Mouse (Mus musculus) spleen, adult 2 months (tissue): ENCODE results near the gene Cog2. TPM values are rescaled to one million over a fixed set of nuclear protein-coding genes. Genes with fewer than 3 reads are reported as not detected.
A peak's percentile ranks its signal among the peaks of the same experiment; 100 is the strongest.

Experiments used
- DNase-seq, 2 experiments: peaks; one replicate each; pipeline versions ENCODE4 v3.0.0 to v3.0.0-alpha.2; 2012 to 2021; ENCODE audit warnings: low spot score in 2 of 2, low read depth in 1 of 2
- H3K27ac ChIP-seq: fragments of 200-500 bp; 2 replicates; pipeline ENCODE4 v1.5.1; 2012; ENCODE audit warnings: low read length, inconsistent platforms; ENCODE audit not compliant: insufficient read depth
- H3K27me3 ChIP-seq: fragments of 200-500 bp; 2 replicates; pipeline ENCODE4 v1.6.1; 2012; ENCODE audit warnings: mild to moderate bottlenecking, moderate library complexity, low read length, inconsistent platforms; ENCODE audit not compliant: control insufficient read depth, insufficient read depth
- H3K36me3 ChIP-seq: fragments of 200-500 bp; 2 replicates; pipeline ENCODE4 v1.6.1; 2012; ENCODE audit warnings: mild to moderate bottlenecking, low read length, inconsistent platforms; ENCODE audit not compliant: control insufficient read depth, insufficient read depth
- H3K4me1 ChIP-seq: fragments of 200-500 bp; 2 replicates; pipeline ENCODE4 v1.6.1; 2011; ENCODE audit warnings: inconsistent platforms; ENCODE audit not compliant: control insufficient read depth, insufficient read depth, insufficient read length
- H3K4me3 ChIP-seq: fragments of 200-500 bp; 2 replicates; pipeline ENCODE4 v1.5.1; 2011; ENCODE audit warnings: mild to moderate bottlenecking, inconsistent platforms; ENCODE audit not compliant: insufficient read depth, insufficient read length; ENCODE audit errors: extremely low read depth
- CTCF ChIP-seq: fragments of 200-500 bp; IDR thresholded peaks from 2 replicates; pipeline ENCODE4 v1.5.1; 2011; ENCODE audit warnings: mild to moderate bottlenecking, inconsistent platforms; ENCODE audit not compliant: insufficient read depth, insufficient read length, insufficient replicate concordance; ENCODE audit errors: extremely low read depth
- POLR2A ChIP-seq: fragments of 200-500 bp; IDR thresholded peaks from 2 replicates; pipeline ENCODE4 v1.6.1; 2011; ENCODE audit warnings: low read depth, low read length, inconsistent platforms
- WGBS: fragments of 180-500 bp; shearing (Covaris S2); methylation state at CpG from one replicate; pipeline ENCODE4 v1.1.7; 2018; 5-methylcytosine and 5-hydroxymethylcytosine counted together
- polyA plus RNA-seq: library from polyadenylated mRNA; depleted of rRNA; stranded (reverse); fragments of >200 nt; gene quantifications from 2 replicates; pipeline ENCODE4 v1.2.3, GENCODE M21; 2012

The Cog2 gene
- polyA plus RNA-seq, 1 experiment = 15.1 TPM

GRCm38 (mm10) chr8:124498398-124498797 lies 22.2 kb upstream of the Cog2 start:
- no peak for TF ChIP-seq CTCF
- no peak for TF ChIP-seq POLR2A
- no peak overlapping the region for H3K4me3 ChIP-seq
- no peak for DNase-seq
- H3K27me3 ChIP-seq = no peaks in the 10 kb centered on the region
- H3K4me1 ChIP-seq = no peaks in the 10 kb centered on the region
- no peaks in the 10 kb centered on the region for H3K36me3 ChIP-seq
- no peak overlapping the region for H3K27ac ChIP-seq

GRCm38 (mm10) chr8:124499236-124499937 lies 21.2 kb upstream of the Cog2 start:
- DNase-seq = no peak
- WGBS = 64% methylated on average over 7 of the region's 7 CpGs
- no peak overlapping the region for H3K4me3 ChIP-seq

GRCm38 (mm10) chr8:124499938-124500239 lies 20.7 kb upstream of the Cog2 start:
- WGBS = 81% methylated on average over 5 of the region's 5 CpGs
- H3K27ac ChIP-seq = no peak overlapping the region

More at GRCm38 (mm10) chr8:124499236-124499937, 21.2 kb upstream of the Cog2 start:
- Histone ChIP-seq H3K4me1 (no peaks in the 10 kb centered on the region), H3K27me3 (no peaks in the 10 kb centered on the region), H3K36me3 (no peaks in the 10 kb centered on the region), H3K27ac (no peak overlapping the region)
- TF ChIP-seq POLR2A = no peak

GRCm38 (mm10) chr8:124505626-124506025 lies 14.9 kb upstream of the Cog2 start:
- no peaks in the 10 kb centered on the region for H3K4me1 ChIP-seq
- no peaks in the 10 kb centered on the region for H3K36me3 ChIP-seq
- no peaks in the 10 kb centered on the region for H3K27me3 ChIP-seq
- H3K27ac ChIP-seq = no peak overlapping the region
- TF ChIP-seq POLR2A (no peak), CTCF (no peak)
- H3K4me3 ChIP-seq = no peak overlapping the region
- DNase-seq = no peak

More at GRCm38 (mm10) chr8:124499938-124500239, 20.7 kb upstream of the Cog2 start:
- Histone ChIP-seq H3K4me3 (no peak overlapping the region), H3K36me3 (no peaks in the 10 kb centered on the region), H3K27me3 (no peaks in the 10 kb centered on the region), H3K4me1 (no peaks in the 10 kb centered on the region)
- no peak for TF ChIP-seq CTCF
- no peak for TF ChIP-seq POLR2A
- DNase-seq = no peak

GRCm38 (mm10) chr8:124507572-124508320 lies 12.8 kb upstream of the Cog2 start:
- TF ChIP-seq CTCF (no peak), POLR2A (no peak)
- no peak for DNase-seq
- no peaks in the 10 kb centered on the region for H3K36me3 ChIP-seq
- H3K27ac ChIP-seq = no peak overlapping the region
- no peak overlapping the region for H3K4me3 ChIP-seq
- 74% methylated on average over 8 of the region's 8 CpGs for WGBS
- H3K4me1 ChIP-seq = no peaks in the 10 kb centered on the region
- no peaks in the 10 kb centered on the region for H3K27me3 ChIP-seq

GRCm38 (mm10) chr8:124508321-124508695 lies 12.3 kb upstream of the Cog2 start:
- no peak overlapping the region for H3K27ac ChIP-seq
- DNase-seq = no peak
- no peak overlapping the region for H3K4me3 ChIP-seq
- H3K4me1 ChIP-seq = no peaks in the 10 kb centered on the region
- 78% methylated on average over 6 of the region's 6 CpGs for WGBS
- no peak for TF ChIP-seq POLR2A
- TF ChIP-seq CTCF = no peak
- no peaks in the 10 kb centered on the region for H3K27me3 ChIP-seq
- H3K36me3 ChIP-seq = no peaks in the 10 kb centered on the region

GRCm38 (mm10) chr8:124509156-124509555 lies 11.4 kb upstream of the Cog2 start:
- DNase-seq = peak in 1 of 2 experiments; percentile 50
- no peak overlapping the region for H3K27ac ChIP-seq
- H3K27me3 ChIP-seq = no peaks in the 10 kb centered on the region
- no peaks in the 10 kb centered on the region for H3K4me1 ChIP-seq
- H3K36me3 ChIP-seq = no peaks in the 10 kb centered on the region
- 27% methylated on average over 3 of the region's 3 CpGs for WGBS
- H3K4me3 ChIP-seq = no peak overlapping the region
- TF ChIP-seq POLR2A (no peak), CTCF (no peak)
